Mouse (Mus musculus) spleen, adult 2 months (tissue): ENCODE measurements at regions not wholly inside any gene's neighbourhood (a gene's known extent, or its start where the extent isn't known, plus 50 kb on each side); places are given as distances from the start of the nearest gene placed in this dataset.

Experiments
- DNase-seq, 2 experiments: peaks; one replicate each; pipeline versions ENCODE4 v3.0.0 to v3.0.0-alpha.2; 2012 to 2021; ENCODE audit warnings: low spot score in 2 of 2, low read depth in 1 of 2
- H3K27ac ChIP-seq: fragments of 200-500 bp; 2 replicates; pipeline ENCODE4 v1.5.1; 2012; ENCODE audit warnings: low read length, inconsistent platforms; ENCODE audit not compliant: insufficient read depth
- H3K27me3 ChIP-seq: fragments of 200-500 bp; 2 replicates; pipeline ENCODE4 v1.6.1; 2012; ENCODE audit warnings: mild to moderate bottlenecking, moderate library complexity, low read length, inconsistent platforms; ENCODE audit not compliant: control insufficient read depth, insufficient read depth
- H3K36me3 ChIP-seq: fragments of 200-500 bp; 2 replicates; pipeline ENCODE4 v1.6.1; 2012; ENCODE audit warnings: mild to moderate bottlenecking, low read length, inconsistent platforms; ENCODE audit not compliant: control insufficient read depth, insufficient read depth
- H3K4me1 ChIP-seq: fragments of 200-500 bp; 2 replicates; pipeline ENCODE4 v1.6.1; 2011; ENCODE audit warnings: inconsistent platforms; ENCODE audit not compliant: control insufficient read depth, insufficient read depth, insufficient read length
- H3K4me3 ChIP-seq: fragments of 200-500 bp; 2 replicates; pipeline ENCODE4 v1.5.1; 2011; ENCODE audit warnings: mild to moderate bottlenecking, inconsistent platforms; ENCODE audit not compliant: insufficient read depth, insufficient read length; ENCODE audit errors: extremely low read depth
- CTCF ChIP-seq: fragments of 200-500 bp; IDR thresholded peaks from 2 replicates; pipeline ENCODE4 v1.5.1; 2011; ENCODE audit warnings: mild to moderate bottlenecking, inconsistent platforms; ENCODE audit not compliant: insufficient read depth, insufficient read length, insufficient replicate concordance; ENCODE audit errors: extremely low read depth
- POLR2A ChIP-seq: fragments of 200-500 bp; IDR thresholded peaks from 2 replicates; pipeline ENCODE4 v1.6.1; 2011; ENCODE audit warnings: low read depth, low read length, inconsistent platforms
- WGBS: fragments of 180-500 bp; shearing (Covaris S2); methylation state at CpG from one replicate; pipeline ENCODE4 v1.1.7; 2018; 5-methylcytosine and 5-hydroxymethylcytosine counted together

DNA sequence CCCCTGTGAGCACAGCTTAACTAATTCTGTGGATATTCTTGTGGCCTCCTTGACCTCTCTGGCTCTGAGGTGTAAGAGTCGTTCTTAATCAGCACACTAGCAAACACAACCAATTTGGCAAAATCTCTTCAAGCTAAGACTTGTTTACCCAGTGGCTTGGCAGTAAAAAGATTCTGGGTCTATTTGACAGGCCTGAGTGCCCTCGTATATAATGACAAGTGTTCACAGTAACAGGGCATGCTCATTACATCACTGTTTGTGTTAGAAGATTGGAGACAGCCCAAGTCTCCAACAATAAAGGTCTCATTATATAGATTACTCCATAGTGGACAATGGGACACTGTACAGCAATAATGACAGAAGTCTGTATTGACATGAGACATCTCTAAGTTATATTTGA, 101.2 kb upstream of the Mgat5 start:
- DNase-seq = no peak
- Histone ChIP-seq H3K4me1 (no peaks in the 10 kb centered on the region), H3K27me3 (no peaks in the 10 kb centered on the region), H3K4me3 (no peak overlapping the region), H3K36me3 (no peaks in the 10 kb centered on the region), H3K27ac (no peak overlapping the region)
- WGBS = 77% methylated on average over 2 of the region's 2 CpGs
- TF ChIP-seq POLR2A = no peak
- TF ChIP-seq CTCF = no peak

- H3K36me3 ChIP-seq = no peaks in the 10 kb centered on the region
- no peak for TF ChIP-seq CTCF
- H3K4me1 ChIP-seq = no peaks in the 10 kb centered on the region
- no peak overlapping the region for H3K27ac ChIP-seq
- H3K4me3 ChIP-seq = no peak overlapping the region
- no peak for DNase-seq
- no peaks in the 10 kb centered on the region for H3K27me3 ChIP-seq
These were observed 105.9 kb upstream of the Mgat5 start for GRCm38 (mm10) chr1:127098871-127099420.

GRCm38 (mm10) chr1:127087616-127088015, 117.2 kb upstream of the Mgat5 start:
- H3K4me3 ChIP-seq = no peak overlapping the region
- no peaks in the 10 kb centered on the region for H3K36me3 ChIP-seq
- no peaks in the 10 kb centered on the region; the same call in 1 of the 2 replicates for H3K4me1 ChIP-seq
- no peak for DNase-seq
- TF ChIP-seq POLR2A = no peak
- no peak for TF ChIP-seq CTCF
- H3K27me3 ChIP-seq = no peaks in the 10 kb centered on the region
- no peak overlapping the region for H3K27ac ChIP-seq

GRCm38 (mm10) chr1:127085988-127086387, 118.8 kb upstream of the Mgat5 start:
- H3K4me1 ChIP-seq = no peaks in the 10 kb centered on the region; the same call in 1 of the 2 replicates
- H3K27ac ChIP-seq = no peak overlapping the region
- H3K36me3 ChIP-seq = no peaks in the 10 kb centered on the region
- TF ChIP-seq POLR2A (no peak), CTCF (no peak)
- no peak for DNase-seq
- 34% methylated on average over 4 of the region's 4 CpGs for whole genome bisulfite sequencing
- no peaks in the 10 kb centered on the region for H3K27me3 ChIP-seq
- H3K4me3 ChIP-seq = no peak overlapping the region

DNA sequence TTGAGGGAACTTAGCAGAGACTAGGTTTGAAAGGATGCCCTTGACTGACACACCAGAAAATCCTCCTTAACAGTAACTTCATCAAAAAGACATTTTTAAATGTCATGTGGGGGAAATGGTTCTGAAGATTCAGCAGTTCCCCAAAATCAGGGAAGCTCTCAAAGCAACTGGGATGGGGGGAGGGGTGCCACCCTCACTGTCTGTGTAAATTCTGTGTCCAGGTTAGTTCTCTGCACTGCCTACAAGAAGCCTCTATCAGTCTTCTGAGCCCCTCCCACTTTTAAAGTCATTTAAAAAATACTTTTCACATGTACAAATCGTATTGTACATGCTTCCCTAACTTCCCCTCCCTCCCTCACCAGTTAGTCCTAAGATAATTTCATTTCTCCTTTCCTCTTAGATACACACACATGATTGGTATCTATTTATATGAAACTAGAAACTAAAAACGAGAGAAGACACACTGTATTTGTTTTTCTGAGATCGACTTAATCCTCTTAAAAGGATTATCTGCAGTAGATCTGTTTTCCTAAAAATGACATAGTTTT, 121.0 kb upstream of the Mgat5 start:
- H3K36me3 ChIP-seq = no peaks in the 10 kb centered on the region
- H3K4me3 ChIP-seq = no peak overlapping the region
- no peaks in the 10 kb centered on the region; the same call in 1 of the 2 replicates for H3K4me1 ChIP-seq
- TF ChIP-seq POLR2A = no peak
- TF ChIP-seq CTCF = no peak
- H3K27me3 ChIP-seq = no peaks in the 10 kb centered on the region
- WGBS = 31% methylated on average over 3 of the region's 3 CpGs
- no peak overlapping the region for H3K27ac ChIP-seq
- DNase-seq = no peak

- no peaks in the 10 kb centered on the region for H3K36me3 ChIP-seq
- TF ChIP-seq CTCF (no peak), POLR2A (no peak)
- H3K27me3 ChIP-seq = no peaks in the 10 kb centered on the region
- H3K4me3 ChIP-seq = no peak overlapping the region
- no peak overlapping the region for H3K27ac ChIP-seq
- WGBS = 89% methylated on average over 4 of the region's 4 CpGs
- H3K4me1 ChIP-seq = no peaks in the 10 kb centered on the region
- no peak for DNase-seq
These were observed 125.8 kb upstream of the Mgat5 start for GRCm38 (mm10) chr1:127079012-127079411.

GRCm38 (mm10) chr1:127062430-127062829, 142.4 kb upstream of the Mgat5 start:
- TF ChIP-seq CTCF (no peak), POLR2A (no peak)
- no peaks in the 10 kb centered on the region for H3K36me3 ChIP-seq
- H3K4me1 ChIP-seq = no peaks in the 10 kb centered on the region
- 80% methylated on average over 2 of the region's 2 CpGs for WGBS
- H3K27ac ChIP-seq = no peak overlapping the region
- no peak overlapping the region for H3K4me3 ChIP-seq
- DNase-seq = no peak
- H3K27me3 ChIP-seq = no peaks in the 10 kb centered on the region
